Mouse (Mus musculus): ENCODE measurements around the gene Zfp281. TPM values are rescaled to one million over a fixed set of nuclear protein-coding genes. Genes with fewer than 3 reads are reported as not detected.

Zfp281 gene
- total RNA-seq (2021), result 10 to 100 TPM; 11.3 to 11.5 TPM
- long read RNA-seq, experiment 1, full-length matches to known transcripts, result 24 of 30 reads
- long read RNA-seq, experiment 1, partial matches to known transcripts, result 0 of 30 reads
- long read RNA-seq, experiment 1, other reads (novel, unspliced or antisense), result 6 of 30 reads
- long read RNA-seq, experiment 2, full-length matches to known transcripts, result 11 of 13 reads
- long read RNA-seq, experiment 2, partial matches to known transcripts, result 0 of 13 reads
- long read RNA-seq, experiment 2, other reads (novel, unspliced or antisense), result 2 of 13 reads

GRCm38 (mm10) chr1:136624146-136625018, at the start of gene Zfp281:
Gene Zfp281, plus strand, starts transcription at chr1:136624901.
- intact Hi-C loops (cut with DNase I), result loop anchor here (5.0 kb wide), 2 partner anchors 58 to 103 kb away; no protein-coding TSS in a partner anchor
- peak; percentile 97 for DNase-seq

GRCm38 (mm10) chr1:136577890-136578663, 46.6 kb upstream of the Zfp281 start:
- DNase-seq, result no peak
- intact Hi-C loops (cut with DNase I), result no loop called here

GRCm38 (mm10) chr1:136579360-136579759, 45.3 kb upstream of the Zfp281 start:
- intact Hi-C loops (cut with DNase I), result no loop called here
- no peak for DNase-seq

- intact Hi-C loops (cut with DNase I), result no loop called here
These were observed 44.4 kb upstream of the Zfp281 start for GRCm38 (mm10) chr1:136580266-136580665.

GRCm38 (mm10) chr1:136581841-136582240, 42.9 kb upstream of the Zfp281 start:
- no peak for DNase-seq
- intact Hi-C loops (cut with DNase I), result no loop called here

More at GRCm38 (mm10) chr1:136580266-136580665, 44.4 kb upstream of the Zfp281 start:
- no peak for DNase-seq

GRCm38 (mm10) chr1:136587761-136588405, 36.8 kb upstream of the Zfp281 start:
- DNase-seq, result no peak
- intact Hi-C loops (cut with DNase I), result no loop called here

GRCm38 (mm10) chr1:136588908-136589307, 35.8 kb upstream of the Zfp281 start:
- intact Hi-C loops (cut with DNase I), result no loop called here
- no peak for DNase-seq

- intact Hi-C loops (cut with DNase I), result no loop called here
- DNase-seq, result no peak
These were observed 32.0 kb upstream of the Zfp281 start for GRCm38 (mm10) chr1:136592741-136593140.

- no peak for DNase-seq
- intact Hi-C loops (cut with DNase I), result no loop called here
These were observed 30.4 kb upstream of the Zfp281 start for GRCm38 (mm10) chr1:136594235-136594850.

- DNase-seq, result no peak
- intact Hi-C loops (cut with DNase I), result no loop called here
These were observed 27.9 kb upstream of the Zfp281 start for GRCm38 (mm10) chr1:136596821-136597220.

GRCm38 (mm10) chr1:136598286-136598685, 26.4 kb upstream of the Zfp281 start:
- intact Hi-C loops (cut with DNase I), result no loop called here
- DNase-seq, result no peak

- intact Hi-C loops (cut with DNase I), result no loop called here
- DNase-seq, result no peak
These were observed 24.6 kb upstream of the Zfp281 start for GRCm38 (mm10) chr1:136600067-136600466.

- DNase-seq, result no peak
- intact Hi-C loops (cut with DNase I), result no loop called here
These were observed 23.9 kb upstream of the Zfp281 start for GRCm38 (mm10) chr1:136600647-136601345.

GRCm38 (mm10) chr1:136601346-136601888, 23.3 kb upstream of the Zfp281 start:
- intact Hi-C loops (cut with DNase I), result no loop called here
- DNase-seq, result no peak

- no peak for DNase-seq
- intact Hi-C loops (cut with DNase I), result no loop called here
These were observed 22.4 kb upstream of the Zfp281 start for GRCm38 (mm10) chr1:136602303-136602702.

GRCm38 (mm10) chr1:136604190-136604589, 20.5 kb upstream of the Zfp281 start:
- intact Hi-C loops (cut with DNase I), result no loop called here
- no peak for DNase-seq

GRCm38 (mm10) chr1:136605790-136606189, 18.9 kb upstream of the Zfp281 start:
- no peak for DNase-seq
- intact Hi-C loops (cut with DNase I), result no loop called here

GRCm38 (mm10) chr1:136606278-136606677, 18.4 kb upstream of the Zfp281 start:
- intact Hi-C loops (cut with DNase I), result no loop called here

More at GRCm38 (mm10) chr1:136606278-136606677, 18.4 kb upstream of the Zfp281 start:
- DNase-seq, result no peak
